Mouse (Mus musculus) midbrain, embryonic 13.5 days (tissue): ENCODE measurements at regions not wholly inside any gene's neighbourhood (a gene's known extent, or its start where the extent isn't known, plus 50 kb on each side); places are given as distances from the start of the nearest gene placed in this dataset.
"Not testable (repeated sequence)": the region's sequence is repeated elsewhere in the genome, so short reads cannot be mapped to it uniquely, and the experiment has no call there.

ENCODE experiments used
- ATAC-seq: fragments of 200-750 bp; cut with Nextera tagmentation; 2 replicates; pipeline ENCODE4 v1.8.0; 2017; ENCODE audit warnings: mild to moderate bottlenecking, moderate TSS enrichment, moderate library complexity
- H3K27ac ChIP-seq: fragments of 300-500 bp; sonication (generic); 2 replicates; pipeline ENCODE4 v1.5.1; 2015; ENCODE audit warnings: inconsistent platforms, mild to moderate bottlenecking, moderate library complexity
- H3K27me3 ChIP-seq: fragments of 300-500 bp; sonication (generic); 2 replicates; pipeline ENCODE4 v1.6.1; 2015; ENCODE audit warnings: mild to moderate bottlenecking, inconsistent platforms
- H3K36me3 ChIP-seq: fragments of 300-500 bp; sonication (generic); 2 replicates; pipeline ENCODE4 v1.6.1; 2015; ENCODE audit warnings: mild to moderate bottlenecking, inconsistent platforms
- H3K4me1 ChIP-seq: fragments of 300-500 bp; sonication (generic); replicated peaks from 2 replicates; pipeline ENCODE4 v1.6.1; 2015; ENCODE audit warnings: inconsistent platforms
- H3K4me2 ChIP-seq: fragments of 300-500 bp; sonication (generic); replicated peaks from 2 replicates; pipeline ENCODE4 v1.6.1; 2015; ENCODE audit warnings: moderate library complexity, mild to moderate bottlenecking, inconsistent platforms
- H3K4me3 ChIP-seq: fragments of 300-500 bp; sonication (generic); replicated peaks from 2 replicates; pipeline ENCODE4 v1.5.1; 2015; ENCODE audit warnings: mild to moderate bottlenecking, inconsistent platforms
- H3K9ac ChIP-seq: fragments of 300-500 bp; sonication (generic); replicated peaks from 2 replicates; pipeline ENCODE4 v1.6.1; 2015; ENCODE audit warnings: mild to moderate bottlenecking, inconsistent platforms
- H3K9me3 ChIP-seq: fragments of 300-500 bp; sonication (generic); 2 replicates; pipeline ENCODE4 v1.6.1; 2016; ENCODE audit warnings: mild to moderate bottlenecking, inconsistent platforms
- WGBS: fragments of 180-500 bp; shearing (Covaris S2); methylation state at CpG from one replicate; pipeline ENCODE4 v1.1.7; 2015; 5-methylcytosine and 5-hydroxymethylcytosine counted together

GRCm38 (mm10) chr8:86271477-86271876, 309.0 kb downstream of the Abcc12 start:
- Histone ChIP-seq H3K9ac (no peak overlapping the region), H3K27me3 (no peaks in the 10 kb centered on the region), H3K4me3 (no peak overlapping the region), H3K4me2 (no peak overlapping the region), H3K27ac (no peak overlapping the region), H3K9me3 (no peaks in the 10 kb centered on the region), H3K36me3 (no peaks in the 10 kb centered on the region), H3K4me1 (peaks cover 12% of the 10 kb centered on the region)
- no peak for ATAC-seq
- WGBS, result 89% methylated on average over 6 of the region's 6 CpGs

GRCm38 (mm10) chr8:86258011-86258410, 322.5 kb downstream of the Abcc12 start:
- no peaks in the 10 kb centered on the region for H3K4me1 ChIP-seq
- H3K27me3 ChIP-seq, result no peaks in the 10 kb centered on the region
- H3K9ac ChIP-seq, result no peak overlapping the region
- H3K36me3 ChIP-seq, result no peaks in the 10 kb centered on the region
- H3K27ac ChIP-seq, result no peak overlapping the region
- H3K4me2 ChIP-seq, result no peak overlapping the region
- H3K9me3 ChIP-seq, result no peaks in the 10 kb centered on the region
- no peak overlapping the region for H3K4me3 ChIP-seq
- no peak for ATAC-seq
- WGBS, result 86% methylated on average over 5 of the region's 5 CpGs

DNA sequence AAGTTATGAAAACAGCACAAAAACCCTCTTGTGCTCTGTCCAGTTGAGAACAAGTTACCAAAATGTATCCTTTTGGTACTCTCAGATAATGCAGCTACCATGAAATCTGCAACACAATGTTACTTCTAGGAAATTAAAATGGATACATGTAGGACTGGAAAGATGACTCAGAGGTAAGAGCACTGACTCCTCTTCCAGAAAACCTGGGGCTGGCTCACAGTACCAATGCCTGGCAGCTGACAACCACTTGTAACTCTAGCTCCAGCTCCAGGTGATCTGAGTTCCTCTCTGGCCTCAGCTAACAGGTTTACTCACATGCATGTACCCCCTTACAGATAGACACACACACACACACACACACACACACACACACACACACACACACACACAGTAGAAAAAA, 325.1 kb downstream of the Abcc12 start:
- Histone ChIP-seq H3K9ac (no peak overlapping the region), H3K27ac (no peak overlapping the region), H3K4me1 (no peaks in the 10 kb centered on the region), H3K4me2 (no peak overlapping the region), H3K27me3 (no peaks in the 10 kb centered on the region), H3K4me3 (no peak overlapping the region), H3K36me3 (no peaks in the 10 kb centered on the region), H3K9me3 (no peaks in the 10 kb centered on the region)
- ATAC-seq, result no peak

DNA sequence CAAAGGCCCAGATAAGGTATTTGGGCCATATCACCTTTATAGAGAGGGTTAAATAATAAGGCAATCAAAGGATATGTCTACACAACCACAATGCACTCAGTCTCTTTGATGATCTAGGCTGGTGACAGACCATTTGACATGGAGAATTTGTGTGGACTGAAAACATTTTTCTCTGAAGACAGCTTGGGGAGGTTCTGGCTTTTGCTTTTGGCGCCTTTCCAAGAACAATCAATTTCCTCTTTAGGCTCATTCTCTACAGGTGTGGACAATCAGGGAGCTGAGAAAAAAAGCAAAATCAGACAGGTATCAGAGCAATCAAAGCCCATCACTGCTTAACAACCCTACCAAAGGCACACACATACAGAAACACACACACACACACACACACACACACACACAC, 325.8 kb downstream of the Abcc12 start:
- H3K27me3 ChIP-seq, result no peaks in the 10 kb centered on the region
- 87% methylated on average over 1 of the region's 1 CpGs for WGBS
- H3K9ac ChIP-seq, result no peak overlapping the region
- no peak overlapping the region for H3K4me3 ChIP-seq
- no peaks in the 10 kb centered on the region for H3K9me3 ChIP-seq
- H3K36me3 ChIP-seq, result no peaks in the 10 kb centered on the region
- no peaks in the 10 kb centered on the region for H3K4me1 ChIP-seq
- H3K27ac ChIP-seq, result no peak overlapping the region
- ATAC-seq, result no peak
- H3K4me2 ChIP-seq, result no peak overlapping the region

DNA sequence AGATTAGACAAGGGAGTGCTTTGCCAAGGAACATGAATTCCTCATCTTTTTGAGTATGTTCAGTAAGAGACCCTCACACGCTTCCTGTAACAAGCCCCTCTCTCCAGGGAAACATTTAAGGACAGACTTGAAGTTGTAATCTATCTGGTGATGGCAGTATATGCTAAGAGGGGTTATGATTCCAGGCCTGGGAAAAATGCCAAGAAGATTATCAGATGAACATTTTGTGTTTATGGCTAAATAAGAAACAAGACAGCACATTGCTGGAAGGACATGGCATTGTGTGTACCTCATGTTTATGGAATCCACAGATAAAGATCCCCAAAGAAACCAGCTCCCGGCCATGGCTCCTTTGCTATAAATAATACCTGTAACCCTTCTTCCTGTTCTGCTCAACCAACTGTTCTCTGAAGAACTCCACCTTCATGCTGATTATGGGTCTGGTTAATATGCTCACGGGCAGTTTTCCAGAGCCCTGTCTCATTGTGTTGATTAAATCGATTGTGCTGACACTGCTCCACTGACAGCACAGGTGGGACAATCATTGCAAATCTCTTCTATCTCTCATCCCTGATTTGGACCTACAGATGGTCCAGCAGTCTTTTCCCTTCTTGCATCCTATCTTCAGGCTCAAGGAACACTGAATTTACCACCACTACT, 327.7 kb downstream of the Abcc12 start:
- no peaks in the 10 kb centered on the region for H3K36me3 ChIP-seq
- no peaks in the 10 kb centered on the region for H3K9me3 ChIP-seq
- 89% methylated on average over 4 of the region's 4 CpGs for WGBS
- H3K4me2 ChIP-seq, result no peak overlapping the region
- no peak overlapping the region for H3K27ac ChIP-seq
- H3K9ac ChIP-seq, result no peak overlapping the region
- H3K4me3 ChIP-seq, result no peak overlapping the region
- H3K4me1 ChIP-seq, result no peaks in the 10 kb centered on the region
- ATAC-seq, result no peak
- no peaks in the 10 kb centered on the region for H3K27me3 ChIP-seq

GRCm38 (mm10) chr8:86234696-86235095, 345.8 kb downstream of the Abcc12 start:
- ATAC-seq, result no peak
- no peaks in the 10 kb centered on the region for H3K4me1 ChIP-seq
- H3K4me2 ChIP-seq, result no peak overlapping the region
- H3K9ac ChIP-seq, result no peak overlapping the region
- no peaks in the 10 kb centered on the region for H3K36me3 ChIP-seq
- no peak overlapping the region for H3K27ac ChIP-seq
- H3K27me3 ChIP-seq, result no peaks in the 10 kb centered on the region
- H3K4me3 ChIP-seq, result no peak overlapping the region
- 80% methylated on average over 4 of the region's 4 CpGs for WGBS
- H3K9me3 ChIP-seq, result no peaks in the 10 kb centered on the region

DNA sequence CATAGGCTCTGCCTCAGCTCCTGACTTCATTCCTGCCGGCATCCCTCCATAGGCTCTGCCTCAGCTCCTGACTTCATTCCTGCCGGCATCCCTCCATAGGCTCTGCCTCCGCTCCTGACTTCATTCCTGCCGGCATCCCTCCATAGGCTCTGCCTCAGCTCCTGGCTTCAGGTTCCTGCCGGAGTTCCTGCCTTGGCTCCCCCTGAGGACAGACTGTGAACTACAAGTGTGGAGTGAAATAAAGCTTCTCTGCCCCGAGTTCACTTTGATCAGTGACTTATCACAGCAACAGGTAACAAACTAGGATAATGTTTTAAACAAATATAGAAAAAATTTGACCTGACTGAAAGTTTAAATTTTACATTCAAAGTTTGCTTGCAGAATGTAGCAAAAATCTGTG, 348.5 kb downstream of the Abcc12 start:
- H3K27me3 ChIP-seq, ATAC-seq, H3K4me1 ChIP-seq, H3K36me3 ChIP-seq, H3K4me3 ChIP-seq, H3K4me2 ChIP-seq, H3K27ac ChIP-seq, H3K9ac ChIP-seq, H3K9me3 ChIP-seq: not testable (repeated sequence)
- WGBS, result 84% methylated on average over 6 of the region's 6 CpGs

- no peaks in the 10 kb centered on the region for H3K4me1 ChIP-seq
- no peaks in the 10 kb centered on the region for H3K27me3 ChIP-seq
- WGBS, result 73% methylated on average over 4 of the region's 4 CpGs
- H3K27ac ChIP-seq, result no peak overlapping the region
- no peaks in the 10 kb centered on the region for H3K36me3 ChIP-seq
- no peak for ATAC-seq
- no peaks in the 10 kb centered on the region for H3K9me3 ChIP-seq
- H3K4me2 ChIP-seq, result no peak overlapping the region
- H3K4me3 ChIP-seq, result no peak overlapping the region
- no peak overlapping the region for H3K9ac ChIP-seq
Measured at GRCm38 (mm10) chr8:86224851-86225250, 355.6 kb downstream of the Abcc12 start.

GRCm38 (mm10) chr8:86222715-86223114, 357.8 kb downstream of the Abcc12 start:
- H3K9me3 ChIP-seq, result no peaks in the 10 kb centered on the region
- no peaks in the 10 kb centered on the region for H3K27me3 ChIP-seq

DNA sequence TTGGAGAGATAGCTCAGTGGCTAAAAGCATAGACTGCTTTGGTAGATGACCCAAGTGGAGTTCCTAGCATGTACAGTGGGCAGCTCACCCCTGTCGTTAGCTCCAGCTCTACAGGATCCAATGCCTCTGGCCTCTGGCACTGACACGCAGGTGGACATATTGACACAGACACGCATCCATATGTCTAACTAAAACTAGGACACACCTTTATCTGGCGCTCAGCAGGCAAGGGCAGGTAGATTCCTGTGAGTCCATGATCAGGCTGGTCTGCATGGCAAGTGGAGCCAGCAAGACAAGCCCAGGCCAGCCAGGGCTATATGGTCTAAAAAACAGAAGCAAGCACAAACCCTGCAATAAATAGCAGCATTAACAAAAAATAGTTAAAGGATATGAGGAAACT, 358.3 kb downstream of the Abcc12 start:
- ATAC-seq, result no peak
- no peak overlapping the region for H3K4me2 ChIP-seq
- no peaks in the 10 kb centered on the region for H3K4me1 ChIP-seq
- WGBS, result 95% methylated on average over 4 of the region's 4 CpGs
- no peak overlapping the region for H3K27ac ChIP-seq
- no peaks in the 10 kb centered on the region for H3K27me3 ChIP-seq
- no peaks in the 10 kb centered on the region for H3K9me3 ChIP-seq
- no peak overlapping the region for H3K4me3 ChIP-seq
- H3K36me3 ChIP-seq, result no peaks in the 10 kb centered on the region
- H3K9ac ChIP-seq, result no peak overlapping the region

More at GRCm38 (mm10) chr8:86222715-86223114, 357.8 kb downstream of the Abcc12 start:
- 91% methylated on average over 7 of the region's 7 CpGs for WGBS
- ATAC-seq, result no peak
- Histone ChIP-seq H3K4me1 (no peaks in the 10 kb centered on the region), H3K27ac (no peak overlapping the region), H3K4me3 (no peak overlapping the region), H3K36me3 (no peaks in the 10 kb centered on the region), H3K4me2 (no peak overlapping the region), H3K9ac (no peak overlapping the region)

- H3K36me3 ChIP-seq, result no peaks in the 10 kb centered on the region
- no peak overlapping the region for H3K27ac ChIP-seq
- H3K4me2 ChIP-seq, result no peak overlapping the region
- H3K9ac ChIP-seq, result no peak overlapping the region
- WGBS, result 95% methylated on average over 8 of the region's 8 CpGs
- no peak overlapping the region for H3K4me3 ChIP-seq
- H3K9me3 ChIP-seq, result no peaks in the 10 kb centered on the region
- ATAC-seq, result no peak
- no peaks in the 10 kb centered on the region for H3K27me3 ChIP-seq
- H3K4me1 ChIP-seq, result no peaks in the 10 kb centered on the region
Measured at GRCm38 (mm10) chr8:86214399-86214798, 366.1 kb downstream of the Abcc12 start.

- Histone ChIP-seq H3K36me3 (no peaks in the 10 kb centered on the region), H3K4me1 (no peaks in the 10 kb centered on the region), H3K9me3 (no peaks in the 10 kb centered on the region), H3K27me3 (no peaks in the 10 kb centered on the region), H3K4me3 (no peak overlapping the region), H3K9ac (no peak overlapping the region), H3K4me2 (no peak overlapping the region), H3K27ac (no peak overlapping the region)
- 91% methylated on average over 2 of the region's 2 CpGs for WGBS
- ATAC-seq, result no peak
Measured at GRCm38 (mm10) chr8:86212461-86212860, 368.0 kb downstream of the Abcc12 start.

DNA sequence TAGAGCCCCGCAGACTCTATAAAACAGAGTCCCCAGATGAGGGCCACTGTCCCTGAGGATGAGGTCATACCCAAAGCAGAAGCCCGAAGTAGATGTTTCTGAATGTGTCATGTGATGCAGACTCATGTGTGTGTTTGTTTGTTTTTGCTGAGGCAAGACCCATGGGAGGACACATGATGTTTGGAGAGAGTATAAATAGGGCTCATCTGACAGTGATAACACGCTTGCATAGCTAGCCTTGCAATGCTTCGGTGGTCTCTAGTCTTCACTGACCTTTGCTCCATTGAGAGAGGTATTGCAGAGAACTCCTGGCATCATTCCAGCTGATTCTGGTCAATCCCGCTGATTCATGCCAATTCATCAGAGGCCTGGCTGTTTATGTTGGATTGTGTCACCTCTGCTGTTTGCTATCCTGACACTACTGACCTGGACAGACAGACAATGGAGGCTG, 368.1 kb downstream of the Phkb start:
- H3K4me3 ChIP-seq, result no peak overlapping the region
- H3K9me3 ChIP-seq, result no peaks in the 10 kb centered on the region
- no peak for ATAC-seq
- H3K27ac ChIP-seq, result no peak overlapping the region
- H3K4me2 ChIP-seq, result no peak overlapping the region
- peaks cover 7% of the 10 kb centered on the region for H3K4me1 ChIP-seq
- 89% methylated on average over 5 of the region's 5 CpGs for WGBS
- H3K9ac ChIP-seq, result no peak overlapping the region
- no peaks in the 10 kb centered on the region for H3K27me3 ChIP-seq
- no peaks in the 10 kb centered on the region for H3K36me3 ChIP-seq
